Mouse (Mus musculus) hindbrain, postnatal 0 days (tissue): ENCODE measurements at regions not wholly inside any gene's neighbourhood (a gene's known extent, or its start where the extent isn't known, plus 50 kb on each side); places are given as distances from the start of the nearest gene placed in this dataset.

Experiments
- ATAC-seq: fragments of 200-750 bp; cut with Nextera tagmentation; 2 replicates; pipeline ENCODE4 v1.8.0; 2017; ENCODE audit warnings: mild to moderate bottlenecking, moderate TSS enrichment, moderate library complexity
- DNase-seq: peaks from one replicate; pipeline ENCODE4 v3.0.0-alpha.2; 2015; ENCODE audit warnings: low spot score
- H3K27ac ChIP-seq: fragments of 300-500 bp; sonication (generic); 2 replicates; pipeline ENCODE4 v1.5.1; 2014; ENCODE audit warnings: mild to moderate bottlenecking
- H3K27me3 ChIP-seq: fragments of 300-500 bp; sonication (generic); 2 replicates; pipeline ENCODE4 v1.6.1; 2014; ENCODE audit warnings: low read length, mixed read lengths; ENCODE audit not compliant: insufficient read depth
- H3K36me3 ChIP-seq: fragments of 300-500 bp; sonication (generic); 2 replicates; pipeline ENCODE4 v1.6.1; 2014; ENCODE audit warnings: low read length, mixed read lengths; ENCODE audit not compliant: insufficient read depth
- H3K4me1 ChIP-seq: fragments of 300-500 bp; sonication (generic); 2 replicates; pipeline ENCODE4 v1.6.1; 2014; ENCODE audit warnings: antibody characterized with exemption, low read length, mixed read lengths; ENCODE audit not compliant: insufficient read depth
- H3K4me2 ChIP-seq: fragments of 300-500 bp; sonication (generic); 2 replicates; pipeline ENCODE4 v1.6.1; 2014; ENCODE audit warnings: low read depth, mild to moderate bottlenecking, low read length, moderate library complexity, mixed read lengths
- H3K4me3 ChIP-seq: fragments of 300-500 bp; sonication (generic); 2 replicates; pipeline ENCODE4 v1.5.1; 2014; ENCODE audit warnings: low read length
- H3K9ac ChIP-seq: fragments of 300-500 bp; sonication (generic); replicated peaks from 2 replicates; pipeline ENCODE4 v1.6.1; 2014; ENCODE audit warnings: mild to moderate bottlenecking, low read length, moderate library complexity, mixed read lengths
- H3K9me3 ChIP-seq: fragments of 300-500 bp; sonication (generic); 2 replicates; pipeline ENCODE4 v1.6.1; 2016; ENCODE audit warnings: low read length, mixed read lengths
- CTCF ChIP-seq: IDR thresholded peaks from 2 replicates; pipeline ENCODE4 v1.5.1; 2016; ENCODE audit warnings: antibody characterized with exemption, control low read depth, low read depth
- WGBS: fragments of 180-500 bp; shearing (Covaris S2); extraction: QIAGEN DNeasy Blood & Tissue Kit; methylation state at CpG from one replicate; pipeline ENCODE4 v1.1.7; 2014; 5-methylcytosine and 5-hydroxymethylcytosine counted together

DNA sequence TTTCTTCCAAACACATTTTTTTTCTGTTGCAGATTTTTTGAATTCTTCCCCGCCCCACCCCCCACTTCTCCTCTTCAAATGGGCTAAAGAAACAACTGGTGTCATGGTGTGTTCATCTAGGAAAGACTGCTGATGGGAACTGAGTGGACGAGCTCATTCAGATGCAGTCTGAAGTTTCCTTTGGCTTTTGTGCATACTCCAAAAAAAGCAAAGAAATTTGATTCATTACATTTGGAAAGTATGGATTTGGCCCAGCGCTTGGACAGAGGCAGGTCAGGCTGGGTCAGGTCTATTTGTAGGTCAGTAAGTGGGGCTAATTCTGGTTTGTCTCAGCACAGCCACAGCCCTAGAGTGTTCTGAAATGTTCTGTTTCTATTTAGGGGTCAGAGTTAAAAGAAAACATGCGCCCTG lies 477.9 kb upstream of the Nox3 start:
- H3K4me2 ChIP-seq, result no peak overlapping the region
- H3K4me3 ChIP-seq, result no peak overlapping the region
- no peak for TF ChIP-seq CTCF
- 64% methylated on average over 4 of the region's 4 CpGs for WGBS
- DNase-seq (no peak), ATAC-seq (no peak)
- H3K27me3 ChIP-seq, result no peaks in the 10 kb centered on the region
- H3K9me3 ChIP-seq, result no peaks in the 10 kb centered on the region
- H3K27ac ChIP-seq, result no peak overlapping the region
- no peaks in the 10 kb centered on the region for H3K36me3 ChIP-seq
- no peaks in the 10 kb centered on the region for H3K4me1 ChIP-seq
- H3K9ac ChIP-seq, result no peak overlapping the region

DNA sequence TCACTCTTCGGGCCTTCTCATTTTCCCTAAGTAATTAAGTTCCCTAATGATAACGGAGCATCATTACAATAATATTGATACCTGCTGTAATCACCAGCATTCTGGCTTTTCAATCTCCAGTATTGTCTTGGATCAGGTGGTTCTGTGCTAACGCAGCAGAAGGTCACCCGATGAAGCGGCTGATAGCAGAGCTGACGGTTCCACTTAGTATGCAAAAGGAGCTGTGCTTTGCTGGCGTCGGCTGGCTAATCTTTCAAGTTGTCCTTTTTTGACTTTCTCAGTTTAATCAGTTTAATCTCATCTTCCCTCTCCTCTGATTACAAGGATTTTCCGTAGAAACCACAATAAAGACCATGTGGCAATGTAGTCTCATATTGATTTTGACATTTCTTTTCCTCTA lies 478.9 kb upstream of the Nox3 start:
- WGBS, result 56% methylated on average over 9 of the region's 9 CpGs
- H3K27me3 ChIP-seq, result no peaks in the 10 kb centered on the region

DNA sequence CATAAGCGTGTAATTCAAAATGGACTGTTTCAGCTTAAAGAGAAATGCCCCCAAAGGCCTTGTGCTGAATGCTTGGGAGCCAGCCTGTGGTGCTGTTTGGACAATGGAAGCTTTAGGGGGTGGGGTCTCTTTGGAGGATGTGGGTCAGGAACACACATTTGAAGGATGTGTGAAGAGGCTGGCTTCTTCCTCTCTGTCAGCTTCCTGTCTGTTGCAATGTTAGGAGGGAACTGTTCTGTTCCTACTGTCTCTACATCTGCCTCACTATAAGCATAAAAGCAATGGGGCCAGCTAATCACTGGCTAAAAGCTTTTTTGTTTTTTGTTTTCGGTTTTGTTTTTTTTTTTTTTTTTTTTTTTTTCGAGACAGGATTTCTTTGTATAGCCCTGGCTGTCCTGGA lies 480.5 kb upstream of the Nox3 start:
- H3K9me3 ChIP-seq, result no peaks in the 10 kb centered on the region
- no peak overlapping the region for H3K4me3 ChIP-seq
- TF ChIP-seq CTCF, result no peak
- H3K4me2 ChIP-seq, result no peak overlapping the region
- H3K36me3 ChIP-seq, result no peaks in the 10 kb centered on the region
- DNase-seq (no peak), ATAC-seq (no peak)
- no peaks in the 10 kb centered on the region for H3K4me1 ChIP-seq
- H3K27me3 ChIP-seq, result no peaks in the 10 kb centered on the region
- WGBS, result 83% methylated on average over 2 of the region's 3 CpGs
- no peak overlapping the region for H3K27ac ChIP-seq
- no peak overlapping the region for H3K9ac ChIP-seq

More for the DNA sequence above, 478.9 kb upstream of the Nox3 start:
- Histone ChIP-seq H3K36me3 (no peaks in the 10 kb centered on the region), H3K4me3 (no peak overlapping the region), H3K4me2 (no peak overlapping the region), H3K27ac (no peak overlapping the region), H3K4me1 (no peaks in the 10 kb centered on the region), H3K9ac (no peak overlapping the region), H3K9me3 (no peaks in the 10 kb centered on the region)
- ATAC-seq (no peak), DNase-seq (no peak)
- no peak for TF ChIP-seq CTCF

DNA sequence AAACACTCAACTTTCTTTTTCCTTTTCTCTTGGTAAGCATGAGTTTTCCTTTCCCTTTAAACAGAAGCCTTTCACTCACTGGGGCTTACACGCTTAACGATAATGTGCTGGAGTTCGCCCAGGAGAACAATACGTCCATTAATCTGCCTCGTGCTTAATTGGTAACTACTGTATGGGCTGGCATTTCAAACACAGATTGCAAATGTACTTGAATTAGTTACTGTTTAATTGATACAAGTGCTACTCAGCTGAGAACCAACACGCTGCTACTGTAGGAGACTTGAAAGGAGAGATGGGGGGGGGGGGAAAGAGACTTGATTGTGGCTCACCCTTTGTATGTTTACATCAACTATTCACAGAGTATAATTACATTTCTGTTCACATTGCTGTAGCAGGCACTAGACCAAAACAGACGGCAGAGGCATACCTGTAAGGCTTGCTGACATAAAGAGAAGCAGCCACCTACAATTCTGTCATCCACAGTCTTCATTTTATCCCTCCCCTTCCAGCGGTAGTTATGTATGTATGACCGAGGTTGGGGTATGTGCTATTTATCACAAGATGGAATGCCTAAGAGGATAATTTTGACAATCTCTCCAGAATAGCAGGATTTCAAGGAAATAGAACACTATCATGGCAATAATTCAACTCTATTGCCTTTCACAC lies 481.6 kb upstream of the Nox3 start:
- no peak for TF ChIP-seq CTCF

DNA sequence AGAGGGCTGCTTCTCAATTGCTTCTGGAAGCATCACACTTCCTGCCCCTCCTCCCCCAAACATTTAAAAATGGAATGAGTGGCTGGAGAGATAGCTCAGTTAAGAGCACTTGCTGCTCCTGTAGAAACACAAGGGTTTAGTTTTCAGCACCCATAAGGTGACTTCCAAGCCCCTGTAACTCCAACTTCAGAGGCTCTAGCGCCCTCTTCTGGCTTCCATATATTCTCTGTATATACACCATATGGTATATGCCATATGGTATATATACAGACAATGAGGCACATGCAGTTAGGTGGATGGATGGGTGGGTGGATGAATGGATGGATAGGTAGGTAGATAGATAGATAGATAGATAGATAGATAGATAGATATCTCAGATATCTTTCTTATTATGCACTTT lies 483.2 kb upstream of the Nox3 start:
- TF ChIP-seq CTCF, result no peak
- no peaks in the 10 kb centered on the region for H3K4me1 ChIP-seq
- H3K27me3 ChIP-seq, result no peaks in the 10 kb centered on the region
- DNase-seq, result no peak
- no peak overlapping the region for H3K9ac ChIP-seq
- H3K27ac ChIP-seq, result no peak overlapping the region
- no peaks in the 10 kb centered on the region for H3K9me3 ChIP-seq
- no peaks in the 10 kb centered on the region for H3K36me3 ChIP-seq
- H3K4me3 ChIP-seq, result no peak overlapping the region
- no peak overlapping the region for H3K4me2 ChIP-seq
- WGBS, result 44% methylated on average over 1 of the region's 1 CpGs
- no peak for ATAC-seq

More for the DNA sequence above, 481.6 kb upstream of the Nox3 start:
- Histone ChIP-seq H3K27me3 (no peaks in the 10 kb centered on the region), H3K4me1 (no peaks in the 10 kb centered on the region), H3K4me2 (no peak overlapping the region), H3K9me3 (no peaks in the 10 kb centered on the region), H3K27ac (no peak overlapping the region), H3K9ac (no peak overlapping the region), H3K4me3 (no peak overlapping the region), H3K36me3 (no peaks in the 10 kb centered on the region)
- WGBS, result 31% methylated on average over 9 of the region's 9 CpGs
- DNase-seq, result peak; percentile 44
- ATAC-seq, result no peak

DNA sequence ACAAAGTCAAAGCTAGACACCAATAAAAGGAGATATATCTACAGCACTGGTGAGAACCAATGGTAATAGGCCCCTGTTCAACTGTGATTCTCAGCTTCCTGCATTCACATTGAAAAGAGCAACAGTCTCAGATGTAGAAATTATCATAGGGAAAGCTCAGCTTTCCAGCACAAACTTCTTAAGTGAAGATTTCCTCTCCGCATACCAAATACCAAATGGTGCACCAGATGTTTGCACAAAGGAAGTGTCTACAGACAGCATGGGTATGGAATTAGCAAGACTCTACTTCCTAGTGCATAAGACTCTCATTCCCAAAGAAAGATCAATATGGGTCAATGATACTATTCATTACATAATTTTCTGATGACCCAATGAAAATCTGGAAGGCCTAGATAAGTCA lies 486.0 kb upstream of the Nox3 start:
- WGBS, result 94% methylated on average over 1 of the region's 1 CpGs
- H3K9me3 ChIP-seq, result no peaks in the 10 kb centered on the region
- H3K27me3 ChIP-seq, result no peaks in the 10 kb centered on the region
- DNase-seq (no peak), ATAC-seq (no peak)
- H3K27ac ChIP-seq, result no peak overlapping the region
- no peak overlapping the region for H3K4me3 ChIP-seq
- H3K36me3 ChIP-seq, result no peaks in the 10 kb centered on the region
- H3K4me1 ChIP-seq, result no peaks in the 10 kb centered on the region
- no peak overlapping the region for H3K9ac ChIP-seq
- no peak overlapping the region for H3K4me2 ChIP-seq
- no peak for TF ChIP-seq CTCF

DNA sequence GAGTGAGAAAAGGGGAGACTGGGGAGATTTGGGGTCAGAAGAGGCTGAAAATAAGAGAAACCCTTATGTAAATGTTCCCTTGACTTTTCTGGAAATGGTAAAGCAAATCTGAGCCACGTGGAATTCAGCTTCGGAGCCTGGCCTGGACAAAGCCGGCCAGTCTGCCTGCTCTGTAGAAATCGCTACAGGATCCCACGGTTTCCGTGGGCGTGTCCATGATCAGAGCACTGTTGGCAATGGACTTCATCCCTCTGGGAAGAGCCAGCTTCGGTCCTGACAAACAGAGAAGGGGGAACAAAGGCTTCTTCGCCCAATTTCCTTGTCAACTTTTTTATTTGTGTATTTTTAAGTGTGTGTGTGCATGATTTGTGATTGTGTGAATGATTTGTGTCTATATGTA lies 490.7 kb upstream of the Nox3 start:
- no peak overlapping the region for H3K4me3 ChIP-seq
- no peak overlapping the region for H3K9ac ChIP-seq
- TF ChIP-seq CTCF, result no peak
- no peaks in the 10 kb centered on the region for H3K9me3 ChIP-seq
- no peak overlapping the region for H3K4me2 ChIP-seq
- H3K36me3 ChIP-seq, result no peaks in the 10 kb centered on the region
- no peaks in the 10 kb centered on the region for H3K27me3 ChIP-seq
- ATAC-seq (no peak), DNase-seq (peak; percentile 14)
- no peak overlapping the region for H3K27ac ChIP-seq
- WGBS, result 59% methylated on average over 9 of the region's 9 CpGs
- H3K4me1 ChIP-seq, result no peaks in the 10 kb centered on the region
